Mouse (Mus musculus) thymus, postnatal 25 days (tissue): ENCODE results near the gene Gm43191.
"Not testable (repeated sequence)": the region's sequence is repeated elsewhere in the genome, so short reads cannot be mapped to it uniquely, and the experiment has no call there.

Source experiments
- DNase-seq: peaks from one replicate; pipeline ENCODE4 v3.0.0; 2022

Gm43191 gene

DNA sequence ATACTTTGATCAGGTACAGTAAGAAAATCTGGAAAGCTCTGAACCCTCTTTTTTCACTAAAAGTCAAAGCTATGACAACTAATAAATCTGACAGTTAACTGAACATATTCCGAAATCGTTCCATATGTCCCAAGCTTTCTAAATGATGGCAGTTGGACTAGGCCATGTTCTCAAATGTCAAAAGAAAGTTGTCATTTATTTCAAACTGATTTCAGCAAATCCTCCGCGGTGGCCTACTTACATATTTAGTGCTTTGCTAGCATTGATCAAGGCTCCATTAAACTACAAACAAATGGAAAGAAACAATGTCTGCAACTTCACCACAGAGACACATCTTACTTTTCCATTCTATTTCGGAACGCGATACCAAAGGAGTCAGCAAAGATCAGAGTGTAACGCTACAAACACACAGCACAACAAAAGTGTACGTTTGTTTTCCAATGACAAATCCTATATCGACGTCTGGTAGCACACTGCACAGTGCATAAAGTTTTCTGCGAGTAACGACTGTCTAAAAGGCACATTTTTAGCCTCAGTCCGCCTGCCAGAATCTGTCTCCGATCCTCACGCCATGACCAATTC lies 19.7 kb downstream of the Gm43191 start:
- no peak for DNase-seq

DNA sequence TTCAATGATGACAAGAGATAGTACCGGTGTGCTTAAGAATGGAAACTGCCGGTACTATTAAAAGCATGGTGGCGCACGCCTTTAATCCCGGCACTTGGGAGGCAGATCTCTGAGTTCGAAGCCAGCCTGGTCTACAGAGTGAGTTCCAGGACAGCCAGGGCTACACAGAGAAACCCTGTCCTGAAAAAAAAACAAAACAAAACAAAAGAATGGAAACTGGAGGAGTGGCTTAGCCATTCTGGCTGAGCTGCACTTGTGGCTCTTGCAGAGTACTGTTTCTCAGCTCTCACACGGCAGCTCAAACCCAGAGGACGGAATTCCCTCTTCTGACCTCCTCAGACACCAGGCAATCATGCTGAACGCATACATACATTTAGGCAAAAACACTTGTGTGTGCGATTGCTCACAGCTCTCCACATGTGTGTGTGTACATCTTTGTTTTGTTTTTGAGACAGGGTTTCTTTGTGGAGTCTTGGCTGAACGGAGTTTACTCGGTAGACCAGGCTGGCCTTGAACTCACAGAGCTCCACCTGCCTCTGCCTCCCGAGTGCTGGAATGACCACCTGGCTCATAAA lies 21.1 kb downstream of the Gm43191 start:
- DNase-seq: no peak

DNA sequence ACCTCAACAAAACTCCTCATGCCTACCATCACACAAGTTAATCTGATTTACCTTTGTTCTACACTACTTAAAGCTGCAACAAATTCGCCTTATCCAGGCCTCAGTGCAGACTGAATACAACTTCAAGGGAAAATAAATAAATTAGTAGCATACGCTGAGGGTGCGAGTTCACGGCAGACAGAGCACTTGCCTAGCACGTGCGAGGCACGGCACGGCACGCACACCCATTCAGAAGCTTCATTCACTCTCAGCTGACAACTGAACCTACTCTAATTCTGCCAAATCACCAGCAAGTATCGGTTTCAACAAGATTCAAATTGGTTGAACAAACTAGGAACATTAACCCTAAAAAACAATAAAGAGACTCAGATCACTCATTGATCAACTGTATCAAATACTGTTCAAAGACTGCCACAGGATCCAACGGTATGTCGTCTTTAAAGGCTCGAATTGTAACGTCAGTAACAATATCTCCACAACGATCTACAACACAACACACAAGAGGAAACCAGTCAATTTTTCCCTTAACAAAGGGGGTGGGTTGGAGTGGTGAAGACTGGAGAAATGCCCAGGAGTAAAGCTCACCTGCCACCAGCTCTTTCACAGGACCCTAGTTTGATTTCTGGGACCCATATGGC lies 22.0 kb downstream of the Gm43191 start:
- DNase-seq: no peak

DNA sequence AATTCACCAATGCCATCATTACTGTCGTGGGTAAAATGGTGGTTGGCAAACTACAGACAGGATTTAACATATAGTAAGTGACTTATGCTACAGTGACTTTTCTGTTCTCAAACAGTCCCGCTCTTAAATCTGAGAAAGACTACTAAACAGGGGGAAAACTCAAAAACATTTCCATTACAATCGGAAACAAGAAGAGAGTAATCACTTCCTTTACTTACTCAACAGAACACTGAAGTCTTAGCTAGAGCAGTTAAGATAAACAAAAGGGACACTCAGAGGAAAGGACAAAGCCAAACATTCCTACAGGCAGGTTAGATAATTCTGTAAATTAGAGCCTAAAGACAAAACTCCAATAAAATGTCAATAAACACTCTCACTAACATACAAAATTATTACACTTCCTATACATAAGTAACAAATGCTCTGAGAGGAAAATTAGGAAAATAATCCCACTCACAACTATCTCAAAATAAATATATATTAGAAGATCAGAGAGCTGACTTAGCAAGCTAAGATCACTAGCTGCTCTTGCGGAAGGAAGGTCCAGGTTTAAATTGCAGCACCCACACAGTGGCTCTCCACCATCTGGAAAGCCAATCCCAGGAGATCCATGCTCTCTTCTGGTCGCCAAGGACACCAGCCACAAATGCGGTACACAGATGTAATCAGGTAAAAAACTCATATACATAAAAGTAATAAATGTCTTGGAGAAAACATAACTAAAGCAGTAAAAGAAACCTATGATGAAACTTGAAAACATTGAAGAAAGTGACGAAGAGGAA lies 24.7 kb downstream of the Gm43191 start:
- no peak for DNase-seq

DNA sequence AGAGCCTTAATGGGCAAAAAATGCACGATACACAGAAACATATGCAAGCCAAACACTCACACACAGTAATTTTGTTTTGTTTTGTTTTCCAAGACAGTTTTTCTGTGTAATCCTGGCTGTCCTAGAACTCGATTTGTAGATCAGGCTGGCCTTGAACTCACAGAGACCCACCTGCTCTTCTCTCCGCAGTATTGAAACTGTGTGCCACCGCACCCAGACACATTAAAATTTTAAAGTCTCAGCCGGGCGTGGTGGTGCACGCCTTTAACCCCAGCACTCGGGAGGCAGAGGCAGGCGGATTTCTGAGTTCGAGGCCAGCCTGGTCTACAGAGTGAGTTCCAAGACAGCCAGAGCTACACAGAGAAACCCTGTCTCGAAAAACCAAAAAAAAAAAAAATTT lies 27.0 kb downstream of the Gm43191 start:
- DNase-seq: not testable (repeated sequence)

DNA sequence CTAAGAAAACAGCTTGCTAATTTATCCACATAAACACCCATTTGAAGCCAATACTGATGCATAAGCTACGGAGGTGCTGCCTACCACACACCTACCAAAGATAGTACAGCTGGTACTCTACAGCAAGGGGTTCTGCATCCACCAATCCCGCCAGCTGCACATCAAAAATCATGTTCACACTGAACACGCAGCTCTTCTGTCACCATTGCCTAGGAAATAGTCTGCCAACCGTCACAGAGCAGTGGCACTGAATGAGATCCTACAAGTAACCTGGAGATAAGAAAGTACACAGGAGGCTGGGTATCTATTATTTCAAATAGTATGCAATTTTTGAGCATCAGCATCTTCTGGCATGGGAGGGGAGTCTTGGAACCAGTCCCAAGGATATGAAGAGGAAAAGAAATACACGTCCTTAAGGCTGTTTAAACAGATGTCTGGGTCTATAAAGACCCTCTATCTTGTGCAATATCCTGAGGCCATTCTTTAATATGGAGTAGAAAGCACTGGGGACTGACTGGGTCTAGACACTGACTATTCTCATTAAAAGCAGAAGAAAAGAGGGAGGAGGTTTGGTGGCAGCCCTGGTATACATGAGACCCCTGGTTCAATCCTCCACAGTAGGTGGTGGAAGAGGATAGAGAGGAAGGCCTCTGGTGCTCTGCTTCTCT lies 27.6 kb downstream of the Gm43191 start:
- DNase-seq: no peak

DNA sequence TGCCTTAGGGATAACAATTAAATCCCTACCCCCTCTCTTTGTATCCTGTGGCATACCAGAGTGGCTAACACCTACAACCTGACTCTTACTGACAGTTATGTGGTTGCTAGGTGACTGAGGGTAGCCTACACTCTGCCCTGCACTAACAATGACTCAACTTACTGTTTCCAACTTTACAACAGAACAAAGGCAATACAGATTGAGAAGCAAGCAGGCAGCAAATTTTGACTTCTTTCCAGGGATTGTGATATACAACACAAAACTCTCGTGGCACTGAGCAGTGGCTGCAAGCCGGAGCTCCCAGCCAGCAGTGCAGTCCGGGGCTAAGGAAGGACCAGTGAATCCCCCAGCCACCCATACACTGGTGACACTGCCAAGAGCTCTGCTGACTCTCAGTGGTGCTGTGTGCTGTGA lies 29.0 kb downstream of the Gm43191 start:
- DNase-seq: no peak

DNA sequence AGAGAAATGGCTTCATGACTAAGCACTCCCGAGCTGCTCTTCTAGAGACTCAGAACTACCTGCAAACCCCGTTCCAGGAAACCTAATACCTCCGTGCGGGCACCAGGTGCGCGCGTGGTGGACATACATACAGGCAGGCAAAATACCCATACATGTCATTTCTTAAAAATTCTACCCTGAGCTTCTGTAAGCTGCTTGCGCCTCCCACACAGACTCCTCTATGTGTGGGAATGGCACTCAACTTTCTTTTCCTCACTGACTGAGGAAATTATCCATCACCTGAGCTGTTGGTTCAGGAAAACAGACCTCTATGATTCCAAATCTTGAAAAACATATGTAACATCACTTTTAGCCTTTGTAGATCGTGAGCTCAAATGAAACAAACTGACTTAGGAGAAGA lies 30.4 kb downstream of the Gm43191 start:
- no peak for DNase-seq

DNA sequence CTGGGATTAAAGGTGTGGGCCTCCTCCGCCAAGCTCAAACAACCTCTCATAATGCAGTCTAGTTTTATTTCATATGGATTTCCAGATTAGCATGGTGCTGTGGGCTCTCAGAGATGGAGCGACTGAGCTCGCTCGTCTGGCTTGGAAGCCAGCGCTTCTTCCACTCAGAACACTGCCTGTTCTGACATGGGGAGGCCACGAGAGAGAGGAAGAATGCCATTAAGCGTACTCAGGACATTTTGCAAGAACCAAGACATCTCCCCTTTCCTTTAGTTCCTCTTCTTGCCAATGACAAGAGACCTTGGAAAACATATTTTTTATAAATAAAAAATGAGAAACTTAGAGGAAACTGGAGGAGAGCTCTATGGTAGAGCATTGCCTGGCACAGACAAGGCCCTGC lies 32.3 kb downstream of the Gm43191 start:
- DNase-seq: no peak

DNA sequence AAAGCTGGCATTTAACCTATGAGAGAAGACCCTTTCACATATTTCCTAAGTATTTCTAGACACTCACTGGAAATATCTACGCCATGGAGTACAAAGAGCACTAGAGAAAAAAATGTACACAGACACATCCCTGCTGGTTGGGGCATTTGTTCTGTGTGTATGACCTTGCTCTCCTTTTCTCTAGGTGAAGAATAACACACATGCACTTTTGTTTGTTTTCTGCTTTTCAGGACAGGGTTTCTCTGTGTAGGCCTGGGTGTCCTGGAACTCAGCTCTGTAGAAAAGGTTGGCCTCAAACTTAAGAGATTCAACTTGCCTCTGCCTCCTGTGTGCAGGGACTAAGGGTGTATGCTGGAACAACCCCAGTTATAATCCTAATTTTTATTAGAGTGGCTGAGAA lies 34.7 kb downstream of the Gm43191 start:
- no peak for DNase-seq

DNA sequence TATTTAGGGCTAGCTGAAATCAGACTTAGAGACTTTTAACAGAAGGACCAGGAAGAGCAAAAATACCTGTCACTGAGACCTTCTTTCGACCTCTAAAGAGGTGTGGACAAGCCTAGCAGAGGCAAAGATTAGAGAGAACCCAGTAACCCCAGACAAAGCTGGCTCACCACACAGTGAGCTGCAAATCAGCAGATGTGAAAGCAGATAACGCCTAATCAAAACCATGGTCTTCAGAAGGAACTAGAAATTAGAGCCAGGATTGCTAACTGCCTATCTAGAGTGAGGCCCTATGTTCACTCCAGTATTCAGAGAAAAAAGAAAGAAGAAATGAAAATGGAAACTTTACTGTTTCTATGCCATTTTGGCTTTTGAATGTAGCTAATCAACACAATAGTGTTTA lies 38.7 kb downstream of the Gm43191 start:
- DNase-seq: no peak

DNA sequence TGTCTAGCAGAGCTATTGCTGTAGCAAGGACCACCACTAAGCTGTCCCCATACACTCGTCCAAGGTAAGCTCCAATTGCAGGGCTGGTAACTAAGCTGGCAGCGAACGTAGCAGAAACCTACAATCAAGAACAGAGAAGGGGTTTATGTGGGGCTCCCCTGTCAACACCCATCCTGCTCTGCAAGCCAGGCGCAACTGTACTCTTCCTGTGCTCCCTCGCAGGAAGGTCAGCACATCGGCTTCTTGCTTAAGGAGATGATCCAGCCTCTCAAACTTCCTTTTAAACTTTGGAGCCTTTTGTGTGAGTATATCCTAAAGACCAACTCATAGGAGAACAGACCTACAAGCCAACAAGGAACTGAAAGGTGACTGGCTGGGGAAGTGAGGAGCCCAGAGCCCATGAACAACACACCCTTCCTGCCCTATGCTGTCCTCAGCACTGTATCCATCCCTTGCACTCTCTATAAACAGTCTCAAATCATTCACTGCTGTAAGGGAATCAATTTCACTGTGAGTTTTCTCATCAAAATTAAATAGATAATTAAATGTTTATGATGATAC lies 39.2 kb downstream of the Gm43191 start:
- DNase-seq: no peak

DNA sequence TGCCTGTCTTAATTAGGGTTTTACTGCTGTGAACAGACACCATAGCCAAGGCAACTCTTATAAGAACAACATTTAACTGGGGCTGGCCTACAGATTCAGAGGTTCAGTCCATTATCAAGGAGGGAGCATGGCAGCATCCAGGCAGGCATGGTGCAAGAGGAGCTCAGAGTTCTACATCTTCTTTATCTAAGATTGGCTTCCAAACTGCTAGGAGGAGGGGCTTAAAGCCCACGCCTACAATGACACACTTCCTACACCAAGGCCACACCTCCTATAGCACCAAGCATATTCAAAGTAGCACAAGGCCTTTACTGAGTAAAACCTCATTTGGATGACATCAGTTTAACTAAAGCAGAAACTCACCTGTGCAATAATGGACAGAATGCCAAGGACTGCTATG lies 41.0 kb downstream of the Gm43191 start:
- no peak for DNase-seq

DNA sequence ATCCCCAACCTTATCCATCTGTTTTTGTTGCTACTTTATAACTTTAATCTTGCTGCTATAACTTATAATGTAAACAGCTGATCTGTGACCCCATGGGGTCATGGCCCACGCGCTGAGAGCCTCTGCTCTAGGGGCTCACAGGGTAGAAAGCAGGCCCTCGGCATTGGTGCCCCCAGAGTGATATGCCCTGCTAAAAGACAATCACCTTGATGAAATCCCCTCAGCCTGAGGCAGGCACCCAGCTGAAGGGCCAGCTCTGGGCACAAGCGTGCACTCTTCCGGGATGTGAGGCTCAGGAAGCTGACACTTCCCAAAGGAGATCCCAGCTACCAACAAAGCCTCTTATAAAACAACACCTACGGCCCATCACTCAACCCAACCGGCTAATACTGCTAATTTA lies 42.5 kb downstream of the Gm43191 start:
- no peak for DNase-seq

DNA sequence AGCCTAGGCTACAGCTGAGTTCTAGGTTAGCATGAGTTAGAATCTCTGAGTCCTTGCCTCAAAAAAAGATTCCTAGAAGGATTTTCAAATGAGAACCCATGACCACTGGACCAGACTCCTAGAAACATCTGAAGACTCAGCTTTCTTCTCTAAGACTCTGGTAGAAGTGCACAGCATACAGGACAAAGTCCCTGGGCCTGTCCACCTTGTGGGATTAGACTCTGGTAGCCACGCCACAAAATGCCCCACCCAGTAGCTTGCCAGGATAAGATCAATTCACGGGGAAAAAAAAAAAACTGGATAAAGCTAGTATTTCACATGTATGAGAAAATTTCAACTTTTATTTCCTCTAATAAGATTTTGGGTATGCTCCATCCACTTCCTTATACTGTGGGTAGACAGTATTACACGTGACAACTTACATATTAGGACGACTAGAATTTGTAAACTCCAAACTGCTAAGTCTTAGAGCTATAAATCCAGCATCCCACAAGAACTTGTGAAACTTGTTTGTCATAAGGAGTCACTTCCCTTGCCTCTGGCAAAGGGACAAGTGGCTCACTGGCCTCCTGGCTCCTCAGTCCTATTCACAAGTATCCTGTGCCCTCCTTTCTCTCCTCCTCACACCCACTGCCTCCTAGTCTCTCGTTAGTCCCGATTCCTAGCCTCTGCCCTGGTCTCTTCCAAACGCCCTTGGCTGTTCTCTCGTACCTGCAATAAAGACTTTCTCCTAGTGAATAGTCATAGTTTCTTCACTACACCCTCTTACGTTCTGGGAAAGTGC lies 43.2 kb downstream of the Gm43191 start:
- no peak for DNase-seq

DNA sequence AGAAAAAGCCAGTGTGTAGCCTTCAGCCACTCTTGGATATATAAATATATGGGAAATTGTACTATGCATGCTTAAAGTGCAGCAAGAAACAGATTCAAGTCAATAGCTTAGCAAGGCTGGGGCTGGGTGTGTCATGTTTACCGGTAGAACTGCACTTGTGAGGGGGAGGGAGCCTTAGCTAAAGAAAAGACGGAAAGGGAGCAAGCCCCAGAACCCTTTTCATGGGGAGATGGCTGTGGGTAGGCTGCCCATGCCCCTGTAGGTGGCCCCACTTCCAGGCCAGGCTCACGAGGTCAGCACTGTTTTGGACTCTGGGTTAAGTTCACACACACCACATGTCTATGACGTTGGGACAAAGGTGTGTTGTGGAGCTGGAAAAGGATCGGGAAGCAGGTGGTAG lies 45.3 kb downstream of the Gm43191 start:
- no peak for DNase-seq

DNA sequence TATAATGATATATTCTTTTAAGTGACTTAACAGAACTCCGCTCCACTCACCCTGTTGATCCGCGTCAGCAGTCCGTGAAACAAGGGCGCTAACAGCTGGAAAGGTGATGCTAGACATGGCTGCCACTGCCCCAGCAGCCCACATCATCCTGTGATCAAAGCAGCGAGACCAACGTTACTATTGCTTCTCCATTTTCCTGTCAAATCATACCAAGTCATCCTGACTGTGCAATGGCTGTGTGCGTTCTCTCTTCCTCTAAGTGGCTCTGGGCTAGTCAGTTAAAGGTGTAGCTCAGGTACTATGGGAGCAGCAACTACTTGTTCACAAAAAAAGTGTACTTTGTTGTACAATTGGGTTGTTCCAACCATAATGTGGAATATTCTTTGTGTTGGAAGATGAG lies 46.2 kb downstream of the Gm43191 start:
- DNase-seq: no peak

DNA sequence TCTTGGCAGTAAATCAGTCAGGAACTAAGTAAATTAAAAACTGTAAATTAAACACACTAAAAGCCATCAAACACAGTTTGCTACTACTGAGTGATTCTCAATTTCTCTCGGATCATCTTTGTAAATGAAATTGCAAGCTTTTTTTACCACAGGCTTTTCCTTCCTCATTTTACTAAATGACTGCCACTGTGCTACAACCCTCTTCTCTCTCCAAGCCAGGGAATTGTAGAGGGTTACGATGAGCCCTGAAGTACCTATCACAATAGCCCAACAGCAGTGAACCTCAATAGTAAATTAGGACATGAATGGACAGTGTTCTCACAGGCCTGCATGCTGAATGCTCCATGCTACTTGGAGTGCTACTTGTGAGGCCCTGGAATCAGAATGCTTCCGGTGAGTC lies 47.0 kb downstream of the Gm43191 start:
- DNase-seq: no peak

DNA sequence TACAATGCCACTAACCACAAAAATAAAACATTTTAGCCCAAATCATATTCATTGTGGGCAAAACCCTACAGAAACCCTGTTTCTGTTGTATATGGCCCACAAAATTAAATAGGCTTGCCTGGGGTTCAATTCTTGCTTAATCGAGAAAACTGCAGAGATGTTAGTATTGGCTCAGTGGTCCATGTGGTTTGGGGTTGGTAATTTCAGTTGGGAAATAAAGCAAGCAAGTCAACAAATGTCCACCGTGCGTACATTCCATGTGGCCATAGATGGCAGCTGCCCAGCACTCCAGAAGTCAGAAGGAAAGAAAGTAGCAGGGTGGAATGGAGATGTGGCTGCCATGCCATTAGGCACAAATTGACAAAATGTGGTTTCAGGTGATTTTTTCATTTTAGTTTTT lies 48.1 kb downstream of the Gm43191 start:
- DNase-seq: no peak

DNA sequence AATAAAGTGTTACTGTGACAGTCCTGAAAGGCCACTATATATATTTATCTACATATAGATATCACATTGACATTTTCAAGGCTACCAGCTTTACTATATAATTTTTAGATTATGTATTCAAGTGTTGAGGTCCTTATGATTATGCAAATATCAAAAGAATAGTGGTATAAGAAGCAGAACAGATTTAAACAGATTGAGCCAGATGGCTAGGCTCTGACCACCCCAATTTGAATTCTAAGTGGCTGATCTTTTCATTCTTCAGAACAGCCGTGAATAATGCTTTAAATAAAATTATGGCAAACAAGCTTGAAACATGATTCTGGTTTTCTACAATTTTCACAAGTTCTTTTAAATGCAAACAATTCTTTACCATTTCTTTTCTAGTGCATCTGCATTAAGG lies 49.6 kb downstream of the Gm43191 start:
- no peak for DNase-seq

DNA sequence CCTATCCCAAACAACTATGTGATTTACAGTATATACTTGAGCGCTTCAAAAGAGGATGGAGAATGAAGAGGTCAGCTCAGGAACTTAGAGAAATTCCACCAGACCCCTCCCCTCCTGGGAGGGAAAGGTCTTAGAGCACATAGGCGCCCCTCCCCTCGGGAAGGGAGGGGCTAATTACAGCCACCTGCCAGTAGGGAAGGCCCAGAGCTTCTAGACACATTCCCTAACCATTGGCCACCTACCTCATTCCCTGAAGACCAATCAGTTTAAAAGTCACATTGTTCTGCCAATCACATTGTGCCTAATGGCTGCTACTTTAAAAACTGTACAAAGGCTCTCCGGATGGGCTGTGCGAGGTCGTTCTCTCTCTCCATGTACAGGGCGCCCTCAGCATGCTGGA lies 58.4 kb downstream of the Gm43191 start:
- no peak for DNase-seq

DNA sequence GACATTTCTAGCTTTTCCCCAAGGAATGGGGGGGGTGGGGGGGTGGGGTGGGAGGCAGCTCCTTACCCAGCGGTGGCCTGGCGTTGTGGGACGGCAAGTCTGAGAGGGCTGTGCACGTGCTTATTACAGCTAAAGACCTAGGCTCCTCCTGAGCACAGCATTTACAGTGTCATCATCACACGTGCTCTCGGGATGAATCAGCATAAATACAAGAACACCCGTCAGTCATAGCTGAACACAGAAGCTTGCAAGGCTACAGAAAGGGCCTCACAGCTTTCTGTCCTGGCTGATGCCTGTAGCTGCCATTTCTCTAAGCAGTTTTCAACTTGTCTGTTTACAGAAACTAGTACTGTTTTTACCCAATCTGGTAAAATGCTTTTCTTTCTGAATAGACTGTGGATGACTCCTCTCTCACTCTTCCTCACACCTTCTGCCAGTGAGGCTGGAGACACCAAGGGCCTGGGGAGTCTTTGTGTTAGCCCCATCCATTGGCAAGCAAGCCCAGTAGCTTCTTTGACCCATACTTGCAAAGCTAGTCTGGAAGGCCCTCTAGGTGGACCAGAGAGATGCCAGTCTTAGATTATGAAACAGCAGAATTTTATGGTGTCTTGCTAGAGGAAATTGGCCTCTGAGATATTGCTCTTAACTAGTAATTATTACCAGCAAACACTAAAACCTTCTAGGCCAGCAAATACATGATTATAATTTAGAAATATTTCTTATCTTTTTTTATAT lies 60.3 kb downstream of the Gm43191 start:
- no peak for DNase-seq
